Mouse (Mus musculus) B cell, adult (primary cell): Measurements from ENCODE around the gene Cxcr1. TPM values are rescaled to one million over a fixed set of nuclear protein-coding genes. Genes with fewer than 3 reads are reported as not detected.

Experiments used
- total RNA-seq: library from RNA; stranded (reverse); gene quantifications from 4 replicates; pipeline ENCODE4 v1.2.4, GENCODE M21; 2023; ENCODE audit not compliant: inconsistent age

Cxcr1 gene
- not detected in 4 replicates for total RNA-seq

DNA sequence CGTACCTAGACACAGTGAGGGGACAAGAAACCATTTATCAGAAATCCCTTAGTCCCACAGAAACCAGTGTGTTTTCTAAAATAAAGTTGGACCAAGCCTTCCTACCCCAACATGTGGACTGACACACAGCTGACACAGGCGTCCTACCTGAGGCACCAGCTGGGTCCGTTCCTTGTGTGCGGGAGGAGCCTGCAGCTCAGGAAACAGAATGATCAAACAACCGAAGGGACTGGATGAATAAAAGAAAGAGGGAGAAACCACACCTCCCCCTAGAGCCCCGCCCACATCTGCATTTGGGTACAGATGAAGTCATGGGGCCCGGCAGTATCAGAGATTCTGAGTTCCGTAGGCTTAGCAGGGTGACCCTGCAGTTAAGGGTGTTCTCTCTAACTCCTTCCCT, at the start of gene Cxcr1:
TSS of gene Cxcr1 (minus strand) at position 187 of the 400 bp plus-strand sequence.

DNA sequence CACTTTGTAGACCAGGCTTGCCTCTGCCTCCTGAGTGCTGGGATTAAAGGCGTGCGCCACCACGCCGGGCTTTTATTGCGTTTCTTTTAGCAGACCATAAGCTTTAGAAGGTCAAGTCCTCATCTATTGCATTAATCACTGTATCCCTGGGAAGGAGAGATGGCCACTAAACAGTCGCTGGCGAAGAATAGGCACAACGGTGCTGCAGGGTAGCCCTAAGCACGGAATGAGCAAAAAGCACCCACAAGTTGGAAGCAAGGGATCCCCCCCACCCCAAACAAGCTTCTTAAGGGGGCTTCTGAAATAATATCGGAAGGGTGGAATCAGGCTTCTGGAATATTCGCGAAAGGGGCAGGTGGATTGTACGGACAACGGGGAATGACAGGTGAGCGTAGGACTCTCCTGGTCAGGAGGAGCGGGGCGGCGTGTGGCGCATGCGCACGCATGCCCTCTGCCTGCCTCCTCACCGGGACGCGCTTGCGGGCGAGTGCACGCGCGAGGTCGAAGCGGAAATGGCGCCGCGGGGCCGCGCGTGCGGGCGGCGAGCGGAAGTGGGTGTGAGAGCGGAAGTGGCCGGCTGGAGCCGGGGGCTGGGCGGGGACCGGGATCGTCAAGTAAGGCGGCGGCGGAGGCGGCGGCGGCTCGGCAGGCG, 41.6 kb upstream of the Cxcr1 start, which contains the start of gene Arpc2:
TSS of gene Arpc2 (plus strand) at position 147 of the 652 bp plus-strand sequence.

DNA sequence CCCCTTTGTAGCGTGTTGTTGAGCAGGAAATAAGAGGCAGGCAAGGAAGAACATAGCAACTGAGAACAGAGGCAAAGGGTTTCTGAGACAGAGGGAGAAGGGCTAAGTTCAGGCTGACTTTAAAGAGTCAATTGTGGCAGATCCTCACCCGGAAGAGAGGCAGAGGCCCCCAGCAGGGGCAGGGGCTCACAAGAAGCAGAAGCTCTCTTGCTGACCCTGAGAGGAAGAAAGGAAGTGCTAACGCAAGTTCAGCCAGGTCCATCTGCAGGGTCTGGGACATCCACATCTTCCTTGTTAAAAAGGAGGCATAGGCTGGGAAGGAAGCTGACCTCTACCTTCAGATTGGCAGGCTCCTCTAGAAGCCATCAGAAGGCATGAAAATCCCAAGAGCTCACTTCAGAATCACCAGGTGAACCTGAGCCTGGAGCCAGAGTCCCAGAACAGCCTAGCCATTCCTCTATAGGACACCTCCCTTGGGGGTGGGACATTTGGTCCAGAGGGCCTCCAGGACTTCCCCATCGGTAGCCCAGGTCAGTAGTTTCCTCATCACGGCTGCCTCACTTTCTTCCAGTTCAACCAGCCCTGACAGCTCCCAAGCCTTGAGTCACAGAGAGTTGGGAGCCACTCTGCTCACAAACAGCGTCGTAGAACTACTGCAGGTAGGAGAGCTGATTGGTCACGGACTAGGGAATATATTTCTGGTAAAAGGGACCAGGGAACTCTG, 40.8 kb downstream of the Cxcr1 start, which contains the start of gene Cxcr2:
TSS of gene Cxcr2 (plus strand) at position 529 of the 724 bp plus-strand sequence.

Other genes starting within 250 kb of the Cxcr1 start
- 3.8 to 6.9 TPM (median 5.7 TPM) in 4 replicates for gene Tns1, start 70.2 kb downstream of the Cxcr1 start, total RNA-seq
- 0.22 TPM in 1 of 4 replicates, not detected in the others for gene Rufy4, start 69.1 kb downstream of the Cxcr1 start, total RNA-seq
- 0.15 TPM in 1 of 4 replicates, not detected in the others for gene Cxcr2, start 40.6 kb downstream of the Cxcr1 start, total RNA-seq
- 412 to 422 TPM (median 418 TPM) in 4 replicates for gene Arpc2, start 41.5 kb upstream of the Cxcr1 start, total RNA-seq
- 1.2 to 2.0 TPM (median 1.5 TPM) in 4 replicates for gene Gpbar1, start 83.9 kb upstream of the Cxcr1 start, total RNA-seq
- gene Aamp, start 90.1 kb upstream of the Cxcr1 start, total RNA-seq: 110 to 122 TPM (median 111 TPM) in 4 replicates
- 17.8 to 25.0 TPM (median 21.2 TPM) in 4 replicates for gene Pnkd, start 90.3 kb upstream of the Cxcr1 start, total RNA-seq
- 3.2 to 4.3 TPM (median 3.7 TPM) in 4 replicates for gene Tmbim1, start 111.0 kb upstream of the Cxcr1 start, total RNA-seq
- gene Catip, start 167.5 kb upstream of the Cxcr1 start, total RNA-seq: not detected in 4 replicates
- 4.9 to 8.1 TPM (median 5.6 TPM) in 4 replicates for gene Slc11a1, start 180.6 kb upstream of the Cxcr1 start, total RNA-seq
- 105 to 110 TPM (median 108 TPM) in 4 replicates for gene Ctdsp1, start 196.9 kb upstream of the Cxcr1 start, total RNA-seq
- gene Vil1, start 214.7 kb upstream of the Cxcr1 start, total RNA-seq: 0.32 to 0.54 TPM in 2 of 4 replicates, not detected in the others